Mouse (Mus musculus): ENCODE results near the gene Pfdn5. TPM values are rescaled to one million over a fixed set of nuclear protein-coding genes. Genes with fewer than 3 reads are reported as not detected.
A peak's percentile ranks its signal among the peaks of the same experiment; 100 is the strongest.

The Pfdn5 gene
- polyA plus RNA-seq, 1 experiment from 2014 or later, result 172 TPM

DNA sequence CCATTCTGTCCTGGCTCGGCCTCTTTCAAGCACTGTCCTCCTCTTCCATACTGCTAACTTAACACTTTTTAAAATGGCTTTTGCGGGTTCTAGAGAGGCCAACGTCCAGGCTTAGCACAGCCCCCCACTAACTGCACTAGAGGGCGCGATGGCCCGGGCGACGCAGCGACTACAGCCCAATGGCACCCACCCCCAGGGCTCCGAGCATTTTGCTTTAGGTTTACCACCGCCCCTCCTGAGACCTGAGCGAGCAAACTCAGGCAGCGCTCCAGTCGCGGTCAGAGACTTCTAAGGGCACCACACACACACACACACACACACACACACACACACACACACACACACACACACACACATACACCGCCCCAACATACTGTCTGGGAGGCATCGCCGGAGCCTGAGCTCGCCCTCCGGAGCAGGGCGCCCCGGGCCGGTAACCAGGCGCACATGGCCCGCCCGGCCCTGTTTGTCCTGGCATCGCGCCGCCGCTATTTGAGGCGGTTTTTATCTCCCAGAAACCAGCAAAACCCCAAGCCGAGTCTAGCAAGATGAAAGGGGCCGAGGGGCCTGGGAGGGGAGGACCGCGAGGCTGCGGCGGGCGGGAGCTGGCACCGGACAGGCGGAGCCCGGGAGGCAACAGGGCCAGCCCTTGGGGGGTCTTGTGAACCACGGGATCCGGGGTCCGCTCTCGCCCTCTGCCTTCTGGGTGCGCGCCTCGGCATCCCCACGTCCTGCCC lies 29.4 kb downstream of the Pfdn5 start:
- ATAC-seq (no peak), DNase-seq (peak; percentile 55)
- H3K9me3 ChIP-seq (ENCODE audit: low read length), result no peaks in the 10 kb centered on the region
- TF ChIP-seq CTCF (IDR thresholded peaks at IDR 0.05; ENCODE audit: low read depth) (peak; percentile 42; the same call in 1 of the 2 replicates), EP300 (IDR thresholded peaks at IDR 0.05; ENCODE audit: low read depth) (no peak)
- H3K4me2 ChIP-seq (ENCODE audit: low read depth, low read length), result peak overlapping the region; percentile 83
- peak overlapping the region; percentile 65 for H3K9ac ChIP-seq (replicated peaks)
- H3K27ac ChIP-seq (ENCODE audit: low read depth), result no peak overlapping the region
- WGBS (ENCODE audit: insufficient replicate concordance), result under 1% methylated on average over 36 of the region's 49 CpGs
- peak overlapping the region; percentile 54 for H3K4me3 ChIP-seq (ENCODE audit: low read depth, low read length)
- peaks cover 55% of the 10 kb centered on the region for H3K27me3 ChIP-seq (ENCODE audit: insufficient read depth, low read length)
- peaks cover 20% of the 10 kb centered on the region for H3K4me1 ChIP-seq (ENCODE audit: insufficient read depth)
- no peaks in the 10 kb centered on the region for H3K36me3 ChIP-seq (replicated peaks; ENCODE audit: insufficient read depth, low read length)

DNA sequence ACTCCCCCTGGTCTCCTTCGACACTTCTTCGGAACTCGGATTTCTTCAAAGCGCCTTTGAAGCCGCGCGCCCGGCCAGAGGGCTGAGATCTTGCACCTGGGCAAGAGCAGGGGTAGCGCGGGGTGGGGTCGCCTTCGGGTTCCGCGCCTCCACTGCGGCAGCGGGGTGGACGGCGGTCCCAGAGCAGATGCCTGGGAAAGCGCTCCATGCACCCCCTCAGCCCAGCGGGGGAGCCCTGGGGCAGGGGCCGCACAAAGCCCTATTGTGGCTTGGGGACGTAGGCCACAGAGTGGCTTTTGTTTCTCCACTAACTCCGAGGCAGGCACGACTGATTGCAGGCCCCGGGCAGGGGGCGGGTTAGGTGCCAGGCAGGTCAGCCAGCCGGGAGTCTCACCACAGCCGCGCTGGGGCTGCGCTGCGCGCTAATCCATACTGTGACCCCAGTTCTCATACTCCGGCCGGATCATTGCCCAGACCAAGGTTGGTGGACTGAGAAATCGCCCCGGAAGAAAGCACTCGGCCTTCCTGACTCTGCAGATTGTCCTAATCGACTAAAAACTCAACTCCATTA lies 30.0 kb downstream of the Pfdn5 start:
- 3% methylated on average over 37 of the region's 38 CpGs for WGBS (ENCODE audit: insufficient replicate concordance)
- ATAC-seq (no peak), DNase-seq (no peak)
- Histone ChIP-seq H3K36me3 (replicated peaks; ENCODE audit: insufficient read depth, low read length) (no peaks in the 10 kb centered on the region), H3K9me3 (ENCODE audit: low read length) (no peaks in the 10 kb centered on the region), H3K9ac (replicated peaks) (peak overlapping the region; percentile 65), H3K4me2 (ENCODE audit: low read depth, low read length) (peak overlapping the region; percentile 83), H3K27ac (ENCODE audit: low read depth) (no peak overlapping the region), H3K4me1 (ENCODE audit: insufficient read depth) (peaks cover 20% of the 10 kb centered on the region), H3K4me3 (ENCODE audit: low read depth, low read length) (peak overlapping the region; percentile 54), H3K27me3 (ENCODE audit: insufficient read depth, low read length) (peaks cover 55% of the 10 kb centered on the region)
- no peak for TF ChIP-seq CTCF (IDR thresholded peaks at IDR 0.05; ENCODE audit: low read depth)
- no peak for TF ChIP-seq EP300 (IDR thresholded peaks at IDR 0.05; ENCODE audit: low read depth)

DNA sequence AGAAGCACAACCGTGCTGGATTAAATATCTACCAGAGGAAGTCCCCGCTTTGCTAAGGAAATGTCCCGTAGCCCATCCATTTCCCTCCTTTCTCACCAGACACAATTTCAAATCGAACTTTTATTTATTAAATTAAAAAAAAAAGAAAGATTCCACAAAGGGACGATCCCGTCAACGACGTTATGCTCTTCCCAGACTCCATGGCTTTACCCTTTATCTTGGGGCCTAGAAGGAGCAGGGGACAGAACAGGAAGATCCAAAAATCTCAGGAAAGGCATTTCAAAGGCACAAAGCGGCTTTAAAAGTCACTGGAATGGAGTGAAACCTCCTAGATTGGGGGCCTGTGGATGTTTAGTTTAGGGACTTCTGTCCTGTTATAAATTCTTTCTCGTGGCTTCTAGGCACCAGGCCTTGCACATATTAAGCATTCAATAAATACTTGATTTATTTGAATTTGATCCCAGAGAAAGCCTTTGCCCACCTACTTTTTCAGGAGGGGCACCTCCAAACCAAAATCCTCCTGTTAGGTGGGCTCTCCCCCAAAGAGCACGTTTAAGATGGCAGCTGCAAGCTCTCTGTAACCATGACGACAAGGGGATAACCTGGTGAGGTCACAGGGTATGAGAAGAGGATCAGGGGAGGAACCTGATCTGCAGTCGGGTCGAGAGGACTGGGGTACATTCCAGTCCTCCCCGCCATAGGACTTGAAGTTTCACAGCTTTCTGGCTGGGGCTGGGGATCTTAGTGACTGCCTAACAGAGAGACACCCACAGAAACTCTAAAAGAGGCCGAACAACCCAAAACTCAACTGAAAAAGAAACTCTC lies 30.8 kb downstream of the Pfdn5 start:
- Histone ChIP-seq H3K36me3 (replicated peaks; ENCODE audit: insufficient read depth, low read length) (no peaks in the 10 kb centered on the region), H3K4me2 (ENCODE audit: low read depth, low read length) (peak overlapping the region; percentile 83; the same call in 1 of the 2 replicates), H3K9me3 (ENCODE audit: low read length) (no peaks in the 10 kb centered on the region), H3K4me3 (ENCODE audit: low read depth, low read length) (no peak overlapping the region), H3K9ac (replicated peaks) (no peak overlapping the region), H3K27me3 (ENCODE audit: insufficient read depth, low read length) (peaks cover 55% of the 10 kb centered on the region), H3K27ac (ENCODE audit: low read depth) (no peak overlapping the region), H3K4me1 (ENCODE audit: insufficient read depth) (peaks cover 17% of the 10 kb centered on the region)
- WGBS (ENCODE audit: insufficient replicate concordance), result 43% methylated on average over 16 of the region's 16 CpGs
- ATAC-seq (no peak), DNase-seq (no peak)
- TF ChIP-seq EP300 (IDR thresholded peaks at IDR 0.05; ENCODE audit: low read depth) (no peak), CTCF (IDR thresholded peaks at IDR 0.05; ENCODE audit: low read depth) (no peak)

DNA sequence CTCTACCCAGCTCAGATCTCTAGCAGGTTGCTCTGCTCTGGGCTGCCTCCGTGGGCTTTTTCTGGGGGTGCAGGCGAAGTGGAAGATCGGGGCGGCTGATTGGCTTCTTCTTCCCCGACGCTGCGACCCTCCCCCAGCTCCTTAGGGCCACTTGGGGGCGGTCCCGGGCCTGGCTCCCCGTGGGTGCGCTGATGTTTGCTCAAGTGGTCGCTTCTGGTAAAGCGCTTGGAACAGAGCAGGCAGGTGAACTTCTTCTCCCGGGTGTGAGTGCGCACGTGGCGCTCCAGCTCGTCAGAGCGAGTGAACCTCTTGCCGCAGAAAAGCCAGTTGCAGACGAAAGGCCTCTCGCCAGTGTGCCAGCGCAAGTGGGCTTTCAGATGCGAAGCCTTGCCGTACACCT lies 32.2 kb downstream of the Pfdn5 start:
- Histone ChIP-seq H3K4me2 (ENCODE audit: low read depth, low read length) (no peak overlapping the region), H3K27me3 (ENCODE audit: insufficient read depth, low read length) (peaks cover 65% of the 10 kb centered on the region)
- WGBS (ENCODE audit: insufficient replicate concordance), result 6% methylated on average over 22 of the region's 25 CpGs

DNA sequence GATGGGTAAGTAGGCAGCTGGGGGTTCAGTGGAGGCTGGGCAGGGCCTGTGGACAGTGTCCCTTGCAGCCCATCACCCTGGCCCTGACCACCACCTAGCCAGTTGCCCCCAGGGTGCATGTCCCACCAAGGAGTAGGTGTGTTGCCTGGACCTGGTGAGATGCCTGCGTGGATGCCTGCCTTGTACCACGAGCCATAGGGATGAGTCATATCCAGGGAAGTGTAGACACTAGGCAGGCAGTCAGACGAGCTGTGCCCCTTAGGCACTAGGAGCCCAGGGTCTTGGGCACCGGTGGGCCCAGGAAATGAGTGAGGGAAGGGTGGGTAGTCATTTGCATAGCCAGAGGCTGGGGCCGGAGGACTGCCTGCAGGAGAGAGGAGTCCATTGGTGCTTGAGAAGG lies 32.9 kb downstream of the Pfdn5 start:
- no peak overlapping the region for H3K4me3 ChIP-seq (ENCODE audit: low read depth, low read length)
- H3K9ac ChIP-seq (replicated peaks), result no peak overlapping the region
- TF ChIP-seq EP300 (IDR thresholded peaks at IDR 0.05; ENCODE audit: low read depth), result no peak
- TF ChIP-seq CTCF (IDR thresholded peaks at IDR 0.05; ENCODE audit: low read depth), result no peak
- peaks cover 17% of the 10 kb centered on the region for H3K4me1 ChIP-seq (ENCODE audit: insufficient read depth)
- no peak overlapping the region for H3K27ac ChIP-seq (ENCODE audit: low read depth)
- no peak overlapping the region for H3K4me2 ChIP-seq (ENCODE audit: low read depth, low read length)
- H3K27me3 ChIP-seq (ENCODE audit: insufficient read depth, low read length), result peaks cover 70% of the 10 kb centered on the region
- no peaks in the 10 kb centered on the region for H3K9me3 ChIP-seq (ENCODE audit: low read length)
- ATAC-seq (no peak), DNase-seq (no peak)
- 43% methylated on average over 5 of the region's 5 CpGs for WGBS (ENCODE audit: insufficient replicate concordance)
- H3K36me3 ChIP-seq (replicated peaks; ENCODE audit: insufficient read depth, low read length), result no peaks in the 10 kb centered on the region

More for the DNA sequence above, 32.2 kb downstream of the Pfdn5 start:
- no peak for TF ChIP-seq EP300 (IDR thresholded peaks at IDR 0.05; ENCODE audit: low read depth)
- TF ChIP-seq CTCF (IDR thresholded peaks at IDR 0.05; ENCODE audit: low read depth), result no peak
- no peak for DNase-seq
- Histone ChIP-seq H3K9ac (replicated peaks) (no peak overlapping the region), H3K4me1 (ENCODE audit: insufficient read depth) (peaks cover 17% of the 10 kb centered on the region), H3K27ac (ENCODE audit: low read depth) (no peak overlapping the region), H3K9me3 (ENCODE audit: low read length) (no peaks in the 10 kb centered on the region), H3K4me3 (ENCODE audit: low read depth, low read length) (no peak overlapping the region), H3K36me3 (replicated peaks; ENCODE audit: insufficient read depth, low read length) (no peaks in the 10 kb centered on the region)
- no peak for ATAC-seq

DNA sequence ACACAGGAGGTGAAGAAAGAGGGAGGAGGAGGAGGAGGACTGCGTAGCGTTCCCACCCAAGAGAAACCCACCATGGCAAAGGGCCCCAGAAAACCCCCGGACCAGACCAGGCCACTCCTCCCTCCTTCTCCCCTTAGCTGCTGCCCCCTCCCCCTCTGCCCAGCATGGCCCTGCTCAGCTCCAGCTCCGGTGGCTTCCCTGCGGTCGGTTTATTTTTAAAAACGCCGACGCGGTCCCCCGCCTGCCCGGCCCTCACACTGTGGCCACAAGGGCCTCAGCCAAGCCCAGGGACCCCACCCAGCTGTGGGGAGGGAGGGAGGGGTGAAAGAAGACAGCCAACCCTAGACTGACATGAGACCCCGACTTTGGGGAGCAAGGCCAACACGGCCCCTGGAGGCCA lies 36.7 kb downstream of the Pfdn5 start:
- Histone ChIP-seq H3K27ac (ENCODE audit: low read depth) (no peak overlapping the region), H3K4me1 (ENCODE audit: insufficient read depth) (0 out of 2 replicates have a peak, but pooled peaks cover 3% of the 10 kb centered on the region), H3K27me3 (ENCODE audit: insufficient read depth, low read length) (peaks cover 53% of the 10 kb centered on the region), H3K4me2 (ENCODE audit: low read depth, low read length) (peak overlapping the region; percentile 42), H3K36me3 (replicated peaks; ENCODE audit: insufficient read depth, low read length) (no peaks in the 10 kb centered on the region), H3K9ac (replicated peaks) (0 out of 2 replicates have a peak overlapping the region, but pooled peaks have one; percentile 18), H3K9me3 (ENCODE audit: low read length) (no peaks in the 10 kb centered on the region), H3K4me3 (ENCODE audit: low read depth, low read length) (no peak overlapping the region)
- DNase-seq, result no peak
- TF ChIP-seq EP300 (IDR thresholded peaks at IDR 0.05; ENCODE audit: low read depth), result no peak
- TF ChIP-seq CTCF (IDR thresholded peaks at IDR 0.05; ENCODE audit: low read depth), result no peak
- 16% methylated on average over 11 of the region's 14 CpGs for WGBS (ENCODE audit: insufficient replicate concordance)
- ATAC-seq, result no peak
